Mouse (Mus musculus): ENCODE results near the gene Lrrc15. TPM values are rescaled to one million over a fixed set of nuclear protein-coding genes. Genes with fewer than 3 reads are reported as not detected.

The Lrrc15 gene
- polyA plus RNA-seq, 1 experiment from 2014 or later: 0.37 TPM

GRCm38 (mm10) chr16:30259444-30259843 lies 23.6 kb downstream of the Lrrc15 start:
- H3K27me3 ChIP-seq (replicated peaks): 0 out of 2 replicates have a peak, but pooled peaks cover 2% of the 10 kb centered on the region
- no peak overlapping the region for H3K9ac ChIP-seq (replicated peaks)
- no peaks in the 10 kb centered on the region for H3K36me3 ChIP-seq
- 88% methylated on average over 10 of the region's 10 CpGs for WGBS
- no peak overlapping the region for H3K4me3 ChIP-seq (replicated peaks)
- no peaks in the 10 kb centered on the region for H3K9me3 ChIP-seq (replicated peaks)
- H3K27ac ChIP-seq (replicated peaks): no peak overlapping the region
- H3K4me1 ChIP-seq: no peaks in the 10 kb centered on the region
- no peak for ATAC-seq (ENCODE audit: low FRiP score)
- no peak overlapping the region for H3K4me2 ChIP-seq

- H3K27me3 ChIP-seq (replicated peaks): 0 out of 2 replicates have a peak, but pooled peaks cover 2% of the 10 kb centered on the region
- no peaks in the 10 kb centered on the region for H3K9me3 ChIP-seq (replicated peaks)
- WGBS: 91% methylated on average over 7 of the region's 7 CpGs
- no peak overlapping the region for H3K27ac ChIP-seq (replicated peaks)
- H3K4me2 ChIP-seq: no peak overlapping the region
- no peak overlapping the region for H3K4me3 ChIP-seq (replicated peaks)
- ATAC-seq (ENCODE audit: low FRiP score): no peak
- no peak overlapping the region for H3K9ac ChIP-seq (replicated peaks)
- no peaks in the 10 kb centered on the region for H3K4me1 ChIP-seq
- no peaks in the 10 kb centered on the region for H3K36me3 ChIP-seq
Measured at GRCm38 (mm10) chr16:30258441-30258840, 24.6 kb downstream of the Lrrc15 start.

GRCm38 (mm10) chr16:30257718-30258117 lies 25.3 kb downstream of the Lrrc15 start:
- no peaks in the 10 kb centered on the region for H3K36me3 ChIP-seq
- no peak for ATAC-seq (ENCODE audit: low FRiP score)
- no peaks in the 10 kb centered on the region for H3K9me3 ChIP-seq (replicated peaks)
- H3K27me3 ChIP-seq (replicated peaks): peaks cover 5% of the 10 kb centered on the region
- H3K4me2 ChIP-seq: no peak overlapping the region
- whole genome bisulfite sequencing: 87% methylated on average over 9 of the region's 9 CpGs
- no peak overlapping the region for H3K27ac ChIP-seq (replicated peaks)
- H3K4me3 ChIP-seq (replicated peaks): no peak overlapping the region
- no peak overlapping the region for H3K9ac ChIP-seq (replicated peaks)
- H3K4me1 ChIP-seq: no peaks in the 10 kb centered on the region

GRCm38 (mm10) chr16:30255061-30255460 lies 28.0 kb downstream of the Lrrc15 start:
- no peak for ATAC-seq (ENCODE audit: low FRiP score)
- Histone ChIP-seq H3K4me1 (peaks cover 8% of the 10 kb centered on the region), H3K36me3 (no peaks in the 10 kb centered on the region), H3K27me3 (replicated peaks) (peaks cover 19% of the 10 kb centered on the region), H3K9me3 (replicated peaks) (no peaks in the 10 kb centered on the region), H3K4me2 (no peak overlapping the region), H3K27ac (replicated peaks) (no peak overlapping the region), H3K4me3 (replicated peaks) (no peak overlapping the region), H3K9ac (replicated peaks) (no peak overlapping the region)
- 68% methylated on average over 7 of the region's 7 CpGs for WGBS

- Histone ChIP-seq H3K9me3 (replicated peaks) (no peaks in the 10 kb centered on the region), H3K27me3 (replicated peaks) (peaks cover 27% of the 10 kb centered on the region), H3K27ac (replicated peaks) (no peak overlapping the region), H3K9ac (replicated peaks) (no peak overlapping the region), H3K36me3 (no peaks in the 10 kb centered on the region), H3K4me3 (replicated peaks) (no peak overlapping the region), H3K4me1 (peaks cover 8% of the 10 kb centered on the region), H3K4me2 (no peak overlapping the region)
- WGBS: 84% methylated on average over 9 of the region's 9 CpGs
- ATAC-seq (ENCODE audit: low FRiP score): no peak
Measured at GRCm38 (mm10) chr16:30253900-30254299, 29.2 kb downstream of the Lrrc15 start.

- Histone ChIP-seq H3K9me3 (replicated peaks) (no peaks in the 10 kb centered on the region), H3K27me3 (replicated peaks) (peaks cover 27% of the 10 kb centered on the region), H3K9ac (replicated peaks) (no peak overlapping the region), H3K27ac (replicated peaks) (no peak overlapping the region), H3K4me1 (peaks cover 8% of the 10 kb centered on the region), H3K36me3 (no peaks in the 10 kb centered on the region), H3K4me3 (replicated peaks) (no peak overlapping the region), H3K4me2 (no peak overlapping the region)
- no peak for ATAC-seq (ENCODE audit: low FRiP score)
- 92% methylated on average over 4 of the region's 4 CpGs for WGBS
Measured at GRCm38 (mm10) chr16:30253374-30253773, 29.7 kb downstream of the Lrrc15 start.

GRCm38 (mm10) chr16:30252003-30252418 lies 31.0 kb downstream of the Lrrc15 start:
- Histone ChIP-seq H3K27ac (replicated peaks) (no peak overlapping the region), H3K4me2 (peak overlapping the region; percentile 54), H3K9ac (replicated peaks) (no peak overlapping the region), H3K4me1 (peaks cover 8% of the 10 kb centered on the region), H3K9me3 (replicated peaks) (no peaks in the 10 kb centered on the region), H3K27me3 (replicated peaks) (peaks cover 27% of the 10 kb centered on the region), H3K4me3 (replicated peaks) (peak overlapping the region; percentile 19), H3K36me3 (no peaks in the 10 kb centered on the region)
- ATAC-seq (ENCODE audit: low FRiP score): peak; percentile 61
- 3% methylated on average over 21 of the region's 21 CpGs for WGBS

- no peak overlapping the region for H3K4me3 ChIP-seq (replicated peaks)
- no peak overlapping the region for H3K27ac ChIP-seq (replicated peaks)
- H3K9ac ChIP-seq (replicated peaks): no peak overlapping the region
- no peaks in the 10 kb centered on the region for H3K36me3 ChIP-seq
- H3K4me1 ChIP-seq: peaks cover 12% of the 10 kb centered on the region; the same call in 1 of the 2 replicates
- peaks cover 6% of the 10 kb centered on the region for H3K27me3 ChIP-seq (replicated peaks)
- no peaks in the 10 kb centered on the region for H3K9me3 ChIP-seq (replicated peaks)
- no peak for ATAC-seq (ENCODE audit: low FRiP score)
- 18% methylated on average over 12 of the region's 12 CpGs for WGBS
- H3K4me2 ChIP-seq: no peak overlapping the region
Measured at GRCm38 (mm10) chr16:30244037-30244700, 38.9 kb downstream of the Lrrc15 start.

GRCm38 (mm10) chr16:30241623-30242022 lies 41.4 kb downstream of the Lrrc15 start:
- Histone ChIP-seq H3K4me3 (replicated peaks) (no peak overlapping the region), H3K27ac (replicated peaks) (no peak overlapping the region), H3K9me3 (replicated peaks) (no peaks in the 10 kb centered on the region), H3K9ac (replicated peaks) (no peak overlapping the region), H3K36me3 (no peaks in the 10 kb centered on the region), H3K4me2 (no peak overlapping the region), H3K27me3 (replicated peaks) (peaks cover 21% of the 10 kb centered on the region), H3K4me1 (peaks cover 17% of the 10 kb centered on the region)
- 53% methylated on average over 2 of the region's 2 CpGs for WGBS
- ATAC-seq (ENCODE audit: low FRiP score): no peak

GRCm38 (mm10) chr16:30238791-30239190 lies 44.3 kb downstream of the Lrrc15 start:
- no peak overlapping the region for H3K9ac ChIP-seq (replicated peaks)
- no peak overlapping the region for H3K4me2 ChIP-seq
- H3K27me3 ChIP-seq (replicated peaks): peaks cover 31% of the 10 kb centered on the region
- no peak for ATAC-seq (ENCODE audit: low FRiP score)
- no peak overlapping the region for H3K27ac ChIP-seq (replicated peaks)
- peaks cover 28% of the 10 kb centered on the region for H3K4me1 ChIP-seq
- no peaks in the 10 kb centered on the region for H3K36me3 ChIP-seq
- WGBS: 63% methylated on average over 6 of the region's 6 CpGs
- no peak overlapping the region for H3K4me3 ChIP-seq (replicated peaks)
- no peaks in the 10 kb centered on the region for H3K9me3 ChIP-seq (replicated peaks)

- H3K9me3 ChIP-seq (replicated peaks): no peaks in the 10 kb centered on the region
- H3K27ac ChIP-seq (replicated peaks): no peak overlapping the region
- 0 out of 2 replicates have a peak overlapping the region, but pooled peaks have one; percentile 36 for H3K9ac ChIP-seq (replicated peaks)
- H3K4me1 ChIP-seq: peaks cover 20% of the 10 kb centered on the region
- peak overlapping the region; percentile 76 for H3K4me2 ChIP-seq
- H3K36me3 ChIP-seq: no peaks in the 10 kb centered on the region
- peaks cover 42% of the 10 kb centered on the region for H3K27me3 ChIP-seq (replicated peaks)
- 2% methylated on average over 33 of the region's 33 CpGs for WGBS
- ATAC-seq (ENCODE audit: low FRiP score): peak; percentile 74
- H3K4me3 ChIP-seq (replicated peaks): peak overlapping the region; percentile 40
Measured at GRCm38 (mm10) chr16:30236091-30236699, 46.9 kb downstream of the Lrrc15 start.

- Histone ChIP-seq H3K4me1 (peaks cover 20% of the 10 kb centered on the region), H3K9me3 (replicated peaks) (no peaks in the 10 kb centered on the region), H3K27me3 (replicated peaks) (peaks cover 44% of the 10 kb centered on the region), H3K4me3 (replicated peaks) (no peak overlapping the region), H3K27ac (replicated peaks) (no peak overlapping the region), H3K36me3 (no peaks in the 10 kb centered on the region), H3K9ac (replicated peaks) (no peak overlapping the region), H3K4me2 (peak overlapping the region; percentile 76; the same call in 1 of the 2 replicates)
- WGBS: 41% methylated on average over 2 of the region's 2 CpGs
- no peak for ATAC-seq (ENCODE audit: low FRiP score)
Measured at GRCm38 (mm10) chr16:30235577-30235976, 47.5 kb downstream of the Lrrc15 start.
